Mouse (Mus musculus) stomach, embryonic 16.5 days (tissue): ENCODE data around the gene Dmtf1. TPM values are rescaled to one million over a fixed set of nuclear protein-coding genes. Genes with fewer than 3 reads are reported as not detected.

Experiments
- ATAC-seq: fragments of 200-750 bp; cut with Nextera tagmentation; 2 replicates; pipeline ENCODE4 v1.8.0; 2017; ENCODE audit warnings: moderate number of reproducible peaks, moderate TSS enrichment; ENCODE audit not compliant: insufficient read depth, low FRiP score
- H3K27ac ChIP-seq: fragments of 300-500 bp; sonication (generic); 2 replicates; pipeline ENCODE4 v1.5.1; 2014; ENCODE audit warnings: low read length
- H3K27me3 ChIP-seq: fragments of 300-500 bp; sonication (generic); 2 replicates; pipeline ENCODE4 v1.6.1; 2014; ENCODE audit warnings: low read length, control low read depth, mixed read lengths; ENCODE audit not compliant: control insufficient read depth, insufficient read depth
- H3K36me3 ChIP-seq: fragments of 300-500 bp; sonication (generic); 2 replicates; pipeline ENCODE4 v1.6.1; 2014; ENCODE audit warnings: low read length; ENCODE audit not compliant: control insufficient read depth, insufficient read depth
- H3K4me1 ChIP-seq: fragments of 300-500 bp; sonication (generic); 2 replicates; pipeline ENCODE4 v1.6.1; 2014; ENCODE audit warnings: low read length, control low read depth, mixed read lengths; ENCODE audit not compliant: control insufficient read depth, insufficient read depth
- H3K4me2 ChIP-seq: fragments of 300-500 bp; sonication (generic); 2 replicates; pipeline ENCODE4 v1.6.1; 2014; ENCODE audit warnings: low read depth, low read length, mixed read lengths
- H3K4me3 ChIP-seq: fragments of 300-500 bp; sonication (generic); replicated peaks from 2 replicates; pipeline ENCODE4 v1.5.1; 2014; ENCODE audit warnings: mild to moderate bottlenecking, low read length
- H3K9ac ChIP-seq: fragments of 300-500 bp; sonication (generic); 2 replicates; pipeline ENCODE4 v1.6.1; 2014; ENCODE audit warnings: low read length
- H3K9me3 ChIP-seq: fragments of 300-500 bp; sonication (generic); replicated peaks from 2 replicates; pipeline ENCODE4 v1.6.1; 2016; ENCODE audit warnings: low read length, control low read depth; ENCODE audit not compliant: control insufficient read depth
- WGBS: fragments of 180-500 bp; shearing (Covaris S2); extraction: QIAGEN DNeasy Blood & Tissue Kit; methylation state at CpG from one replicate; pipeline ENCODE4 v1.1.7; 2014; 5-methylcytosine and 5-hydroxymethylcytosine counted together
- polyA plus RNA-seq: library from polyadenylated mRNA; unstranded; fragments of >200 nt; fragmentation: Nextera tagmentation; extraction: Ambion mirVana; gene quantifications from 2 replicates; pipeline ENCODE4 v1.2.1, GENCODE M21; 2015

Gene Dmtf1
- polyA plus RNA-seq, 1 experiment from 2014 or later, result 41.7 TPM

DNA sequence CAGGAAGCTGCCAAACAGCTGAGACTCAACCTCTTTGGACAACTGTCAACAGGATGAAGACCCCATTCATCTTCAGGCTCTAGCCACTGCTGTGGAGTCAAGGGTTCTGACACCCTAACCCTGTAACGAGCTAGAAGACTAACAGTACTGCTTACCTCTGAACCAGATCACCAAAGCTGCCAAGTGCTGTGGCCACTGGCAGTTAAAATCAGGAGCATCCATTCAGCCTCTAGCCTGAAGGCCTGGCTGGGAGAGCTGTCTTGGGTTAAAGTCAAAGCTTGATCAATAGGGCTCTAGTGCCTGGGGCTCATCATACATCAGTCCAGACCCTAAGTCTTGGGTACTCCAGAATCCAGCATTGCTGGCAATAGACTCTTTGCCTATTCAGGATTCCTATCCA, 4.2 kb downstream of the Dmtf1 start:
- 48% methylated on average over 1 of the region's 1 CpGs for WGBS
- no peaks in the 10 kb centered on the region for H3K27me3 ChIP-seq
- no peak overlapping the region for H3K4me2 ChIP-seq
- no peak for ATAC-seq
- H3K4me3 ChIP-seq, result no peak overlapping the region
- H3K9ac ChIP-seq, result no peak overlapping the region
- peaks cover 6% of the 10 kb centered on the region; the same call in 1 of the 2 replicates for H3K4me1 ChIP-seq
- H3K9me3 ChIP-seq, result no peaks in the 10 kb centered on the region
- H3K27ac ChIP-seq, result no peak overlapping the region
- no peaks in the 10 kb centered on the region for H3K36me3 ChIP-seq

DNA sequence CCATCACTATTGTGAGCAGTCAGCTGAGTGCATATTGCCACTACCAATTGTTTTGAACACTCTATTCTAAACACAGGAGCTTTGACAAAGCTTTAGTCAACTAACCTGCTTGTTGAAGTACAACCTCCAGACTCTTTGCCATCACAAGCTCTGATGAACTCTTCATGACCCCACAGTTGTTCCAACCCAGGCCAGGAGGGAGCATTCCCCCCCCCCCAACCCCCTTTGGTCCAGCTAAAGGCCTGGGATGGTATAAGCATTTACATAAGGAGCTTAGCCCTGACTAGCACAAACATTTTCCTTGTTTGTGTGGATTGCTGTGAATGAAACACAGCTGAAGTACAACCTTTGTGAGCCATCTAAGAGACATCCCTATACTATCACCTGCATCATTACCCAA, 4.8 kb downstream of the Dmtf1 start:
- Histone ChIP-seq H3K27ac (no peak overlapping the region), H3K27me3 (no peaks in the 10 kb centered on the region), H3K36me3 (0 out of 2 replicates have a peak, but pooled peaks cover 3% of the 10 kb centered on the region), H3K4me2 (no peak overlapping the region), H3K9me3 (no peaks in the 10 kb centered on the region), H3K9ac (no peak overlapping the region), H3K4me3 (no peak overlapping the region), H3K4me1 (peaks cover 3% of the 10 kb centered on the region; the same call in 1 of the 2 replicates)
- no peak for ATAC-seq

DNA sequence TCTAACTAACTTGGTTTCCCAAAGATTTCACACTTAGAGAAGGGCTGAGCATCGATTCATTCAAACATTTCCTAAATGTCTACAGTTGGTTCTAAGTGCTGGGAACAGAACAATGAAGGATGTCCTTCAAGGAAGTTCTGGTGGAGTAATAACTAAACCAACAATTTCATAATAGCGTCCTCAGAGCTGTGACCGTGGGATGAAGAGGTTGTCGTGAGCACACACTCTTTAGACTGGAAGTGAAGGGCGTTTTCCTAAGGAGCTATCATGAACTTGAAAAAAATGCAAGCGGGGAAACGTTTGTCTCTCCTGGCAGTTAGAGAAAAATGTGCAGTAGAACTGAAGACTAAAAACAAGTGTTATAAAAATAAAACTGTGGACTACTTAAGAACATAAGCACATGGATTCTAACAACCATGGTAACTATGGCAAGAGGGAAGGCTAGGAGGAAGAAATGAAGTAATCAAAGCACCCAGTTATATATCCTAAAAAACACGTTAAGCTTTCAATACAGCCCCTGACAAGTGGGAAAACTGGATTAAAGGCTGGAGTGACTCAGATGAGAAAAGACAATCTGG, 12.2 kb downstream of the Dmtf1 start:
- H3K9me3 ChIP-seq, result no peaks in the 10 kb centered on the region
- ATAC-seq, result no peak
- H3K9ac ChIP-seq, result no peak overlapping the region
- peaks cover 5% of the 10 kb centered on the region for H3K36me3 ChIP-seq
- 88% methylated on average over 8 of the region's 8 CpGs for WGBS
- no peak overlapping the region for H3K27ac ChIP-seq
- H3K27me3 ChIP-seq, result no peaks in the 10 kb centered on the region
- no peaks in the 10 kb centered on the region for H3K4me1 ChIP-seq
- H3K4me2 ChIP-seq, result no peak overlapping the region
- H3K4me3 ChIP-seq, result no peak overlapping the region

DNA sequence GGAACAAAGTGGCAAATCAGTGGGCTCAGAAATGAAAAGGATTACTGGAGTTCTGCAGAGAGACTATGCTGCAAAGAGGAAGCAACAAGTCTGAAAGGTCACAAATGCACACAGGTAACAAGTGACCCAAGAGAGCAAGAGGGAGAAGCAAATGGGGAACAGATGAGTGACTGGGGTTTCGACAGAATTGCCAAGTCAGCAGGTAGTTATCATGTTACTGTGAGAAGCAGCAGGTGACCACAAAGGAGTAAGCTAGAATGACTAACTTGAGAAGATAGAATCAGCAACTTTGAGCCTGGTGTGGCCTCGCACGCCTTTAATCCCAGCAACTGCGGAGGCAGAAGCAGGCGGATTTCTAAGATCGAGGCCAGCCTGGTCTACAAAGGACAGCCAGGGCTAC, 19.2 kb downstream of the Dmtf1 start:
- no peak overlapping the region for H3K9ac ChIP-seq
- no peaks in the 10 kb centered on the region for H3K4me1 ChIP-seq
- no peaks in the 10 kb centered on the region for H3K27me3 ChIP-seq
- no peaks in the 10 kb centered on the region for H3K9me3 ChIP-seq
- H3K4me3 ChIP-seq, result no peak overlapping the region
- WGBS, result 87% methylated on average over 6 of the region's 6 CpGs
- H3K36me3 ChIP-seq, result peaks cover 7% of the 10 kb centered on the region
- no peak for ATAC-seq
- H3K27ac ChIP-seq, result no peak overlapping the region
- H3K4me2 ChIP-seq, result no peak overlapping the region

DNA sequence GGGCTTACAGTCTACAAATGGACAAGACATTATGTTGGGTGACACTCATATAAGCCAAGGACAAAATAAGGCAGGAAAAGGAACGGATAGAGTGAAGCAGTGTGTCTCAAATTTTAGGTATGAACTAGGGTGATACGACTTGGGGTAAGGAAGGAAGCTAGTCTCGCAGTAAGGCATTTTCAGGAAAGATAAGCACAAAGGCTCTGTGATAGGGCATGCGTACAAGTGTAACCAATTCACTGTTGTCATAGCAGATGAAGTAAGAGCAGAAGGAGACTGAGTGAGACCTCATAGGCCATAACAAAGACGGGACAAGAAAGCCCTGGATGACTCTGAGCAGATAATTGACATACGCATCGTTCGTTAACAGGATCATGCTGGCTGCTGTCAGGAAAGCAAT, 20.9 kb downstream of the Dmtf1 start:
- WGBS, result 87% methylated on average over 8 of the region's 8 CpGs
- no peaks in the 10 kb centered on the region for H3K27me3 ChIP-seq
- H3K27ac ChIP-seq, result no peak overlapping the region
- no peaks in the 10 kb centered on the region for H3K4me1 ChIP-seq
- H3K9me3 ChIP-seq, result no peaks in the 10 kb centered on the region
- H3K36me3 ChIP-seq, result peaks cover 9% of the 10 kb centered on the region; the same call in 1 of the 2 replicates
- no peak overlapping the region for H3K4me2 ChIP-seq
- ATAC-seq, result no peak
- no peak overlapping the region for H3K4me3 ChIP-seq
- no peak overlapping the region for H3K9ac ChIP-seq

DNA sequence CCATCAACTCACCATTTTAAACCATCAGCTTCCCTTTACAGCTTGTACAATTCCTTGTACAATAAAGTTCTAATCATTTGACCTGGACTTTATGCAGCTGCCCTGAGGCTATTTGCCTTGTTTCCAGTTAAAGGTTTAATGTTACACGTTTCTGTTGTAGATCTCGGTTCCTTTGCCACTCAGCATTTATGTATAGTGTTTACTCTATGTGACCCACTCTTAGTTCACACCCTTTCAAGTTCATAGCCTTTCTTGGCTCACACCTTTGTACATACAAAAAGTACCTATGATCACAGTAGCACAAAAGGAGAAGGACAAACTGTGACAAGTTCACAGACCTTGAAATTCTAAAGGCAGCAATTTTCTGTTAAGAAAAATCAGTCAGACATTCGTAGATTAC, 26.0 kb downstream of the Dmtf1 start:
- Histone ChIP-seq H3K4me3 (no peak overlapping the region), H3K27me3 (no peaks in the 10 kb centered on the region), H3K27ac (no peak overlapping the region), H3K9ac (no peak overlapping the region), H3K4me1 (no peaks in the 10 kb centered on the region), H3K4me2 (no peak overlapping the region), H3K36me3 (peaks cover 11% of the 10 kb centered on the region; the same call in 1 of the 2 replicates), H3K9me3 (no peaks in the 10 kb centered on the region)
- WGBS, result 62% methylated on average over 3 of the region's 3 CpGs
- ATAC-seq, result peak; percentile 47; the same call in 1 of the 2 replicates

DNA sequence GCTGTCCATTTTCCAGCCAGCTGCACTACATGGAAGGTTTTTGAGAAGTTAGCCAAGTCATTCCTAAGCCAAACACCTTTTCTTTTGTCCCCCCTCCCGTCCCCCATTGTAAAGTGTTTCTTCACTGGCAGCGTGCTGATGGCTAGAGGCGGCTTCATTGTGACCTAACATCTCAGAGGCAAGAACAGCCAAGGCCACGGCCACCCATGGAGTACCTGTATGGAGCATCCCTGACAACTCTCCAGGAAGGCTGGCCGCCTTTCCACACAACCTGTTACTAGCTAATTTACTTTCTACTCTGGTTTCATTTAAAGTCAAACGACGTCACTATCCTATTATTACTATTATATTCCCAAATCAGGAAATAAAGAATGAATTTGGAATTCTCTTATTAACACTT, 29.8 kb downstream of the Dmtf1 start:
- ATAC-seq, result no peak
- H3K9ac ChIP-seq, result no peak overlapping the region
- no peaks in the 10 kb centered on the region for H3K9me3 ChIP-seq

DNA sequence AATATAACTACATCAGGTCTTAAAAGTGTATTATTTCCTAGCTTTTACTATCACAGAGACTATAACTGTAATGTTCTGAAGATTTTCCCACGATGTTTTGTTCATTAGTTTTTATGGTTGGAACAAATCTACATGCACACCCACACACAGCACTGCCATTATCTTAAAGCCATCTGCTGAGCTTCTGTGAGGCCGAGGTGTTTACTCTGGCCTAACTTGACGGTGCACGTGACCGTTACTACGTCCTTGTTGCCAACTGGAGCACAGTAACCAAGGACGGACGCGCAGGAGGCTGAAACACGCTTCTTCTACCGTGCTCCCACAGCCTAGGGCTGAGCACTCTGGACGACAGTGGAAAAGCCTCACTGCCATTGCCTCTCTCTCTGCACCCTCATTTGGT, 33.0 kb downstream of the Dmtf1 start:
- H3K36me3 ChIP-seq, result peaks cover 38% of the 10 kb centered on the region; the same call in 1 of the 2 replicates
- no peaks in the 10 kb centered on the region for H3K9me3 ChIP-seq
- no peak overlapping the region for H3K4me3 ChIP-seq
- WGBS, result 86% methylated on average over 12 of the region's 12 CpGs
- no peak overlapping the region for H3K27ac ChIP-seq
- no peak for ATAC-seq
- no peaks in the 10 kb centered on the region for H3K27me3 ChIP-seq
- no peak overlapping the region for H3K9ac ChIP-seq
- H3K4me1 ChIP-seq, result no peaks in the 10 kb centered on the region
- H3K4me2 ChIP-seq, result no peak overlapping the region

More for the DNA sequence above, 29.8 kb downstream of the Dmtf1 start:
- Histone ChIP-seq H3K4me2 (no peak overlapping the region), H3K27me3 (no peaks in the 10 kb centered on the region), H3K4me3 (no peak overlapping the region), H3K4me1 (no peaks in the 10 kb centered on the region), H3K27ac (no peak overlapping the region), H3K36me3 (peaks cover 22% of the 10 kb centered on the region; the same call in 1 of the 2 replicates)
- 89% methylated on average over 7 of the region's 7 CpGs for WGBS

DNA sequence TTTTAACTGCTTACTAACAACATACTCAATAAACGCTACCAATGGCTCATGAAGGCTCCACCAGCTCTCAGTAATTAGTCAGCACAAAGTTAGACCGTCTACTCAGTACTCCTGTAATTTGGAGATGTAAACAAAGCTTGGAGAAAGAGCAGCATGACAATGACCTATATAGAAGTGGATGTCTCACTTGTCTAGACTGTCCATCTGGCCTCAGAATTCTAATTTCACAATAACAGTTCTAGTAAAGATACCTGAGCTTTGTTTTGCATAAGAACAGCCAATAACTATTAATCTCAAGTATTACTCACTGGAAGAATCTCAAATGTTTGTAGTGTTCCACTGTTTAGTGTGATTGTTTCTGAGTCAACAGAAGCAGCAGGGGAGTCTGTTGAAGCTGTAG, 37.4 kb downstream of the Dmtf1 start:
- Histone ChIP-seq H3K9me3 (no peaks in the 10 kb centered on the region), H3K9ac (no peak overlapping the region), H3K4me2 (no peak overlapping the region), H3K36me3 (peaks cover 45% of the 10 kb centered on the region), H3K4me3 (no peak overlapping the region), H3K4me1 (no peaks in the 10 kb centered on the region), H3K27ac (no peak overlapping the region), H3K27me3 (no peaks in the 10 kb centered on the region)
- no peak for ATAC-seq
- 83% methylated on average over 2 of the region's 2 CpGs for WGBS
